Mouse (Mus musculus): Measurements from ENCODE around the gene Tmem82.

DNA sequence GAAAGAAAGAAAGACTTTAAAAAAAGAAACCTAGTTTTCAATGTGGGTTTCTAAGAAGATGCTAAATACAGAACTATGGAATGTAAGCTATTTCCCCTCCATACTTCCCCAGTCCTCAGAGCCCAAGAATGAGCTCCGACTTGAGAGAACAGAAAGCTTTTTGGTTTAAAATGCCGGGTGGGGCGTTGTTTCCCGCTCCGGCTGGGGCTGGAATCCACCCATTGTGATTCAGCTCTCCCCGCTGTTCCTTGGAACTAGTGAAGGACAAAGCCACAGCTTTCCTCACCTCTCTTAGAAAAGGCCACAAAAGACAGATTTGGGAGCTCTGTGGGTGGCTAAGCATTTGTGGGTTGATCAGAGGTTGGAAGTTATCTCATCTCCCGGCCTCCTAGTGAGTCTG is 53.1 kb downstream of the Tmem82 start:
- TF ChIP-seq GATA1 (IDR thresholded peaks at IDR 0.05; ENCODE audit: borderline replicate concordance, low read length) (no peak), FLI1 (IDR thresholded peaks at IDR 0.05; ENCODE audit: low read length) (no peak)
